Mouse (Mus musculus) C2C12 (cell line): ENCODE results near the gene Tspan4. TPM values are rescaled to one million over a fixed set of nuclear protein-coding genes. Genes with fewer than 3 reads are reported as not detected.

ENCODE experiments used
- H3K27me3 ChIP-seq: one replicate; pipeline ENCODE4 v1.6.1; 2011; ENCODE audit not compliant: control insufficient read depth, insufficient read depth, insufficient read length
- H3K36me3 ChIP-seq: one replicate; pipeline ENCODE4 v1.6.1; 2011; ENCODE audit not compliant: control insufficient read depth, insufficient read depth
- H3K4me3 ChIP-seq: one replicate; pipeline ENCODE4 v1.5.1; 2011; ENCODE audit warnings: mild to moderate bottlenecking, control low read depth; ENCODE audit not compliant: poor library complexity, insufficient read depth, severe bottlenecking
- H3K79me2 ChIP-seq: one replicate; pipeline ENCODE4 v1.6.1; 2011; ENCODE audit not compliant: control insufficient read depth, insufficient read depth
- H3K79me3 ChIP-seq: one replicate; pipeline ENCODE4 v1.6.1; 2011; ENCODE audit warnings: low read depth, control low read depth
- H3ac ChIP-seq: one replicate; pipeline ENCODE3; 2011; ENCODE audit warnings: low read depth; ENCODE audit not compliant: control insufficient read depth, insufficient read length
- CEBPB ChIP-seq: IDR thresholded peaks from one replicate; pipeline ENCODE4 v1.6.1; 2011; ENCODE audit warnings: low read depth, mild to moderate bottlenecking, control low read depth, moderate library complexity
- CTCF ChIP-seq: IDR thresholded peaks from one replicate; pipeline ENCODE4 v1.5.1; 2011; ENCODE audit not compliant: control insufficient read depth, insufficient read depth, insufficient read length
- FOSL1 ChIP-seq: IDR thresholded peaks from one replicate; pipeline ENCODE4 v1.8.0; 2011; ENCODE audit warnings: mild to moderate bottlenecking, low read length; ENCODE audit not compliant: poor library complexity, insufficient read depth, severe bottlenecking
- MAX ChIP-seq: IDR thresholded peaks from one replicate; pipeline ENCODE4 v1.6.1; 2011; ENCODE audit warnings: mild to moderate bottlenecking, control low read depth
- MYOD1 ChIP-seq: IDR thresholded peaks from one replicate; pipeline ENCODE4 v1.6.1; 2011; ENCODE audit warnings: low read depth; ENCODE audit not compliant: control insufficient read depth, insufficient read length
- MYOG ChIP-seq: IDR thresholded peaks from one replicate; pipeline ENCODE4 v1.6.1; 2011; ENCODE audit not compliant: control insufficient read depth, insufficient read length; ENCODE audit errors: extremely low read depth
- USF1 ChIP-seq: IDR thresholded peaks from one replicate; pipeline ENCODE4 v1.6.1; 2011; ENCODE audit warnings: low read depth, mild to moderate bottlenecking, control low read depth, moderate library complexity
- polyA plus RNA-seq: library from polyadenylated mRNA; unstranded; fragments of >200 nt; fragmentation: generic; extraction: Trizol; gene quantifications from one replicate; pipeline ENCODE4 v1.2.1, GENCODE M21; 2012; ENCODE audit warnings: missing spikeins

Gene Tspan4
- polyA plus RNA-seq, 1 experiment, result 278 TPM

GRCm38 (mm10) chr7:141480842-141481497 lies 5.9 kb downstream of the Tspan4 start:
- Histone ChIP-seq H3ac (no peak overlapping the region), H3K27me3 (no peaks in the 10 kb centered on the region), H3K36me3 (peaks cover 14% of the 10 kb centered on the region), H3K79me3 (peaks cover 64% of the 10 kb centered on the region), H3K79me2 (peaks cover 91% of the 10 kb centered on the region), H3K4me3 (no peak overlapping the region)
- peak; percentile 87 for TF ChIP-seq CTCF
- no peak for TF ChIP-seq USF1

- Histone ChIP-seq H3K79me2 (peaks cover 87% of the 10 kb centered on the region), H3K36me3 (peaks cover 17% of the 10 kb centered on the region), H3ac (no peak overlapping the region), H3K4me3 (no peak overlapping the region), H3K79me3 (peaks cover 66% of the 10 kb centered on the region), H3K27me3 (no peaks in the 10 kb centered on the region)
- TF ChIP-seq FOSL1 (no peak), USF1 (no peak), CEBPB (no peak), MAX (no peak), MYOG (no peak), CTCF (no peak), MYOD1 (no peak)
Observed at GRCm38 (mm10) chr7:141481498-141482401, 6.7 kb downstream of the Tspan4 start.

GRCm38 (mm10) chr7:141482531-141483024 lies 7.5 kb downstream of the Tspan4 start:
- H3ac ChIP-seq, result no peak overlapping the region
- H3K27me3 ChIP-seq, result no peaks in the 10 kb centered on the region
- H3K79me2 ChIP-seq, result peaks cover 82% of the 10 kb centered on the region
- peaks cover 21% of the 10 kb centered on the region for H3K36me3 ChIP-seq
- H3K79me3 ChIP-seq, result peaks cover 59% of the 10 kb centered on the region
- TF ChIP-seq MYOD1 (no peak), MYOG (no peak), USF1 (no peak), MAX (no peak), CEBPB (no peak), CTCF (no peak), FOSL1 (no peak)
- H3K4me3 ChIP-seq, result no peak overlapping the region

GRCm38 (mm10) chr7:141483114-141483653 lies 8.1 kb downstream of the Tspan4 start:
- Histone ChIP-seq H3ac (no peak overlapping the region), H3K27me3 (no peaks in the 10 kb centered on the region), H3K79me3 (peaks cover 57% of the 10 kb centered on the region), H3K4me3 (no peak overlapping the region), H3K79me2 (peaks cover 80% of the 10 kb centered on the region), H3K36me3 (peaks cover 27% of the 10 kb centered on the region)
- no peak for TF ChIP-seq MAX
- no peak for TF ChIP-seq CTCF
- TF ChIP-seq MYOG, result no peak
- TF ChIP-seq FOSL1, result no peak
- no peak for TF ChIP-seq USF1
- TF ChIP-seq MYOD1, result no peak
- TF ChIP-seq CEBPB, result no peak

GRCm38 (mm10) chr7:141484186-141485120 lies 9.4 kb downstream of the Tspan4 start:
- TF ChIP-seq CTCF (no peak), MAX (no peak), CEBPB (no peak), MYOG (no peak), USF1 (no peak), MYOD1 (no peak), FOSL1 (no peak)

More at GRCm38 (mm10) chr7:141484186-141485120, 9.4 kb downstream of the Tspan4 start:
- H3ac ChIP-seq, result no peak overlapping the region
- H3K4me3 ChIP-seq, result no peak overlapping the region
- peaks cover 35% of the 10 kb centered on the region for H3K36me3 ChIP-seq
- peaks cover 49% of the 10 kb centered on the region for H3K79me3 ChIP-seq
- H3K27me3 ChIP-seq, result no peaks in the 10 kb centered on the region
- peaks cover 68% of the 10 kb centered on the region for H3K79me2 ChIP-seq
